Mouse (Mus musculus) embryonic facial prominence, embryonic 10.5 days (tissue): ENCODE measurements around the gene Phyhipl. TPM values are rescaled to one million over a fixed set of nuclear protein-coding genes. Genes with fewer than 3 reads are reported as not detected.

Experiments
- DNase-seq: peaks from one replicate; pipeline ENCODE4 v3.0.0-alpha.2; 2017; ENCODE audit warnings: low spot score
- H3K27ac ChIP-seq: fragments of 300-500 bp; sonication (generic); replicated peaks from 2 replicates; pipeline ENCODE4 v1.5.1; 2016; ENCODE audit warnings: mild to moderate bottlenecking
- H3K27me3 ChIP-seq: fragments of 300-500 bp; sonication (generic); replicated peaks from 2 replicates; pipeline ENCODE4 v1.6.1; 2016; ENCODE audit warnings: low read depth, mild to moderate bottlenecking; ENCODE audit not compliant: poor library complexity, severe bottlenecking
- H3K36me3 ChIP-seq: fragments of 300-500 bp; sonication (generic); replicated peaks from 2 replicates; pipeline ENCODE4 v1.6.1; 2016; ENCODE audit warnings: mild to moderate bottlenecking, moderate library complexity
- H3K4me1 ChIP-seq: fragments of 300-500 bp; sonication (generic); 2 replicates; pipeline ENCODE4 v1.6.1; 2016
- H3K4me3 ChIP-seq: fragments of 300-500 bp; sonication (generic); 2 replicates; pipeline ENCODE4 v1.5.1; 2016; ENCODE audit warnings: mild to moderate bottlenecking, moderate library complexity
- H3K9me3 ChIP-seq: fragments of 300-500 bp; sonication (generic); 2 replicates; pipeline ENCODE4 v1.6.1; 2016; ENCODE audit warnings: mild to moderate bottlenecking
- WGBS: fragments of 180-500 bp; shearing (Covaris S2); methylation state at CpG from one replicate; pipeline ENCODE4 v1.1.7; 2016; 5-methylcytosine and 5-hydroxymethylcytosine counted together
- polyA plus RNA-seq: library from polyadenylated mRNA; unstranded; fragments of >200 nt; fragmentation: Nextera tagmentation; extraction: Ambion mirVana; gene quantifications from 2 replicates; pipeline ENCODE4 v1.2.1, GENCODE M21; 2016

Gene Phyhipl
- polyA plus RNA-seq, 1 experiment from 2014 or later = 9.2 TPM

GRCm38 (mm10) chr10:70516661-70517060, 139.1 kb downstream of the Phyhipl start:
- Histone ChIP-seq H3K36me3 (no peaks in the 10 kb centered on the region), H3K4me1 (peaks cover 23% of the 10 kb centered on the region), H3K9me3 (no peaks in the 10 kb centered on the region), H3K27me3 (peaks cover 17% of the 10 kb centered on the region), H3K4me3 (no peak overlapping the region), H3K27ac (no peak overlapping the region)
- WGBS = 89% methylated on average over 8 of the region's 8 CpGs
- DNase-seq = no peak

- H3K4me3 ChIP-seq = no peak overlapping the region
- no peaks in the 10 kb centered on the region for H3K36me3 ChIP-seq
- WGBS = 87% methylated on average over 9 of the region's 9 CpGs
- peaks cover 14% of the 10 kb centered on the region for H3K27me3 ChIP-seq
- H3K9me3 ChIP-seq = no peaks in the 10 kb centered on the region
- H3K27ac ChIP-seq = no peak overlapping the region
- no peak for DNase-seq
- peaks cover 7% of the 10 kb centered on the region for H3K4me1 ChIP-seq
Measured at GRCm38 (mm10) chr10:70514848-70515247, 140.9 kb downstream of the Phyhipl start.

DNA sequence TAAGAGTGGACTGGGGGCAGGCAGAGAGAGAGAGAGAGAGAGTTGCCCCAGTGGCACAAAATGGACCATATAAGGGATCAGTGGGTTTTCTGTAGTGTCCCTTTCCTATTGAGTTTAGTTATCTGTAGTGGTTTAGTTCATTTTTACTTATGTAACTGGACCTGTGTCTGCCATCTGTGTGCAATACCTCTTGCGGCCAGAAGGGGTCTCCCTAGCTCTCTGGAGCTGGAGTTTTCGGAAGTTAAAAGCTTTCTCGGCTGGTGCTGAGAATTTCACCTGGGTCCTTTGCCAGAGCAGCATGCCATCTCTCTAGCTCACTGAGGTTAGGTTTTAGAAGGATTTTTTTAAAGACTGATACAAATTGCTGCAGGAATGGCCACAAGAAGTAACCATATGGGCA, 147.9 kb downstream of the Phyhipl start:
- Histone ChIP-seq H3K9me3 (peaks cover 8% of the 10 kb centered on the region; the same call in 1 of the 2 replicates), H3K4me3 (no peak overlapping the region), H3K4me1 (peaks cover 4% of the 10 kb centered on the region; the same call in 1 of the 2 replicates), H3K36me3 (no peaks in the 10 kb centered on the region), H3K27me3 (no peaks in the 10 kb centered on the region), H3K27ac (no peak overlapping the region)
- no peak for DNase-seq
- WGBS = 90% methylated on average over 3 of the region's 3 CpGs

Other genes with a start within 250 kb of the Phyhipl start
- 5.4 and 8.5 TPM in 2 replicates for gene Fam13c, start 215.5 kb downstream of the Phyhipl start, polyA plus RNA-seq